Mouse (Mus musculus): Measurements from ENCODE around the gene Cdh23. TPM values are rescaled to one million over a fixed set of nuclear protein-coding genes. Genes with fewer than 3 reads are reported as not detected.

Gene Cdh23
- total RNA-seq, 2 experiments from 2014 or later = 2.9 to 4.5 TPM

- DNase-seq (ENCODE audit: low spot score in 2 of 2) = no peak
These were observed 427.6 kb downstream of the Cdh23 start for GRCm38 (mm10) chr10:60268738-60269137.

GRCm38 (mm10) chr10:60266842-60267401 lies 429.4 kb downstream of the Cdh23 start:
- DNase-seq (ENCODE audit: low spot score in 2 of 2) = no peak

- peak; percentile 38 to 45 for DNase-seq (ENCODE audit: low spot score in 2 of 2)
These were observed 431.0 kb downstream of the Cdh23 start for GRCm38 (mm10) chr10:60265252-60265651.

- no peak for DNase-seq (ENCODE audit: low spot score in 2 of 2)
These were observed 432.9 kb downstream of the Cdh23 start for GRCm38 (mm10) chr10:60263351-60263750.

- peak; percentile 87 to 88 for DNase-seq (ENCODE audit: low spot score in 2 of 2)
These were observed 433.9 kb downstream of the Cdh23 start for GRCm38 (mm10) chr10:60262386-60262785.

- DNase-seq (ENCODE audit: low spot score in 2 of 2) = no peak
These were observed 434.8 kb downstream of the Cdh23 start for GRCm38 (mm10) chr10:60261530-60261929.

GRCm38 (mm10) chr10:60260557-60261294 lies 435.6 kb downstream of the Cdh23 start:
- no peak for DNase-seq (ENCODE audit: low spot score in 2 of 2)

- DNase-seq (ENCODE audit: low spot score in 2 of 2) = no peak
These were observed 438.9 kb downstream of the Cdh23 start for GRCm38 (mm10) chr10:60257261-60257825.

GRCm38 (mm10) chr10:60256088-60256487 lies 440.2 kb downstream of the Cdh23 start:
- no peak for DNase-seq (ENCODE audit: low spot score in 2 of 2)

Other genes with a start within 250 kb of the Cdh23 start
- 10 to 100 TPM; 13.8 to 14.9 TPM for gene Slc29a3, start 56.3 kb upstream of the Cdh23 start, total RNA-seq (2021)
- 1 to 10 TPM; 8.4 to 9.8 TPM for gene Unc5b, start 135.1 kb upstream of the Cdh23 start, total RNA-seq (2021)